Mouse (Mus musculus): ENCODE measurements at regions not wholly inside any gene's neighbourhood (a gene's known extent, or its start where the extent isn't known, plus 50 kb on each side); places are given as distances from the start of the nearest gene placed in this dataset.

DNA sequence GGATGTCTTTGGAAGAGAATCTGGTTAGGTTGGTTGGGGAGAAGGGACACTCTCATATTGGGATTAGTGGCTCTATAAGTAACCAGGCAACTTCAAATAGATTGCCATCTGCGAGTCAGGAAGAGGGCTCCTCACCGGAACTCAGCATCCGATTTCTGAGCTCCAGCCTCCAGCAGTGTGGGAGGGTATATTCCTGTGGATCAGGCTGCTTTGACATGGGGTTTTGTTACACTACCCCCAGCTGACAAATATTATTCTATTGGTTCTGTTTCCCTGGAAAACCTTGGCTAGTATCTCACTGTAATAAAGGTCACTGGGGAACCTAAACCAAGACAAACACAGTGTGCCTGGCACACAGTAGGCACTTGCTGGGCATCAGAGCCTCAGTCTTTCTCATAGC lies 179.9 kb downstream of the Enc1 start:
- H3K4me2 ChIP-seq (replicated peaks; ENCODE audit: low read depth, low read length, severe bottlenecking), result no peak overlapping the region
- no peak overlapping the region for H3K4me3 ChIP-seq (replicated peaks; ENCODE audit: low read length)
- ATAC-seq (ENCODE audit: low FRiP score, low read depth) (no peak), DNase-seq (ENCODE audit: low spot score) (no peak)
- H3K4me1 ChIP-seq (ENCODE audit: control insufficient read depth, insufficient read depth, low read length), result peaks cover 17% of the 10 kb centered on the region
- H3K9ac ChIP-seq (ENCODE audit: low read depth, low read length, severe bottlenecking), result no peak overlapping the region
- H3K36me3 ChIP-seq (ENCODE audit: control insufficient read depth, insufficient read depth, low read length), result no peaks in the 10 kb centered on the region
- H3K27ac ChIP-seq (replicated peaks; ENCODE audit: low read depth, low read length), result no peak overlapping the region
- no peaks in the 10 kb centered on the region for H3K9me3 ChIP-seq (ENCODE audit: control insufficient read depth, low read length)
- H3K27me3 ChIP-seq (ENCODE audit: control insufficient read depth, insufficient read depth, low read length), result no peaks in the 10 kb centered on the region
- WGBS, result 60% methylated on average over 3 of the region's 3 CpGs
- no peak for TF ChIP-seq POLR2A (IDR thresholded peaks at IDR 0.05; ENCODE audit: borderline replicate concordance, extremely low read depth, insufficient read depth, insufficient read length)

DNA sequence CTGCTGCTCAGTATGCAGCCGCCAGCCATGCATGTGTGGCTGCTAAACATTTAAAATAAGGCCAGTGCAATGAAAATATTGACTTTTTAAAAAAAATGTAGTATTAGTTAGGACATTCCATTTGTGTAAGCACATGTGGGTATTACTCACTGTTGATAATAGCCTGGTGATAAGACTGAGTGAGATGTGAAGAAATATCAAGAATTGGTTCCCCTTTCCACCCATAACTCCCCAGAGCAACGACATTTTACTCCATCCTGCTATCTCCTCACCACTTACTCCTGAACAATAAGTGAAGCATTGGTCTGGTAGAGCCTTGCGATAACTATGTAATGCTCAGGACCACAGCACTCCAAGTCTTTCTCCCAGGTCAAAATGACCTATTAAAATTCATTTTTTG lies 178.2 kb downstream of the Enc1 start:
- DNase-seq (ENCODE audit: low spot score), result no peak
- H3K36me3 ChIP-seq (ENCODE audit: control insufficient read depth, insufficient read depth, low read length), result no peaks in the 10 kb centered on the region
- no peak overlapping the region for H3K9ac ChIP-seq (ENCODE audit: low read depth, low read length, severe bottlenecking)
- H3K4me3 ChIP-seq (replicated peaks; ENCODE audit: low read length), result no peak overlapping the region
- TF ChIP-seq POLR2A (IDR thresholded peaks at IDR 0.05; ENCODE audit: borderline replicate concordance, extremely low read depth, insufficient read depth, insufficient read length), result no peak
- H3K27ac ChIP-seq (replicated peaks; ENCODE audit: low read depth, low read length), result no peak overlapping the region
- no peak overlapping the region for H3K4me2 ChIP-seq (replicated peaks; ENCODE audit: low read depth, low read length, severe bottlenecking)
- H3K4me1 ChIP-seq (ENCODE audit: control insufficient read depth, insufficient read depth, low read length), result peaks cover 13% of the 10 kb centered on the region
- H3K27me3 ChIP-seq (ENCODE audit: control insufficient read depth, insufficient read depth, low read length), result no peaks in the 10 kb centered on the region
- no peaks in the 10 kb centered on the region for H3K9me3 ChIP-seq (ENCODE audit: control insufficient read depth, low read length)
- 80% methylated on average over 3 of the region's 3 CpGs for WGBS
- ATAC-seq (ENCODE audit: low FRiP score, low read depth), result no peak

DNA sequence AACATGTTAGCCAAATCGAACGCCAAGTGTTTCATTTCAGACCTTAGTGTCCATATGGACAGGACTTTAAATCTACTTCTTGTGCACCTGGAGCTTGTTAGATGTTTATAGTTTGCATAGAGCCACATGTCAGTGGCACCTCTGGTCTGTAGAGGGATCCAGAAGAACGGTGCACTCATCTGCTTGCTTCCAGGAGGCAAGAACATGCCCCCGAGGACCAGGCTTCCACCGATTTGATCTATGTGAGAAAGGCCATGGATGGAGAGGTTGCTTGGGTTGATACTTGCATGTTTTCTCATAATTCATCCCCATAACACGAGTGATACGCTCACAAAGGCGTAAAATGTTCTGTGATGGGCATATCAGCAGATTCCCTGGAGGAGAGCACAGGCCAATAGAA lies 177.8 kb downstream of the Enc1 start:
- Histone ChIP-seq H3K9me3 (ENCODE audit: control insufficient read depth, low read length) (no peaks in the 10 kb centered on the region), H3K27me3 (ENCODE audit: control insufficient read depth, insufficient read depth, low read length) (no peaks in the 10 kb centered on the region), H3K9ac (ENCODE audit: low read depth, low read length, severe bottlenecking) (no peak overlapping the region), H3K27ac (replicated peaks; ENCODE audit: low read depth, low read length) (no peak overlapping the region), H3K36me3 (ENCODE audit: control insufficient read depth, insufficient read depth, low read length) (no peaks in the 10 kb centered on the region), H3K4me3 (replicated peaks; ENCODE audit: low read length) (no peak overlapping the region), H3K4me1 (ENCODE audit: control insufficient read depth, insufficient read depth, low read length) (peaks cover 11% of the 10 kb centered on the region), H3K4me2 (replicated peaks; ENCODE audit: low read depth, low read length, severe bottlenecking) (no peak overlapping the region)
- WGBS, result 38% methylated on average over 8 of the region's 8 CpGs
- TF ChIP-seq POLR2A (IDR thresholded peaks at IDR 0.05; ENCODE audit: borderline replicate concordance, extremely low read depth, insufficient read depth, insufficient read length), result no peak
- ATAC-seq (ENCODE audit: low FRiP score, low read depth), result no peak
- peak; percentile 38 for DNase-seq (ENCODE audit: low spot score)

DNA sequence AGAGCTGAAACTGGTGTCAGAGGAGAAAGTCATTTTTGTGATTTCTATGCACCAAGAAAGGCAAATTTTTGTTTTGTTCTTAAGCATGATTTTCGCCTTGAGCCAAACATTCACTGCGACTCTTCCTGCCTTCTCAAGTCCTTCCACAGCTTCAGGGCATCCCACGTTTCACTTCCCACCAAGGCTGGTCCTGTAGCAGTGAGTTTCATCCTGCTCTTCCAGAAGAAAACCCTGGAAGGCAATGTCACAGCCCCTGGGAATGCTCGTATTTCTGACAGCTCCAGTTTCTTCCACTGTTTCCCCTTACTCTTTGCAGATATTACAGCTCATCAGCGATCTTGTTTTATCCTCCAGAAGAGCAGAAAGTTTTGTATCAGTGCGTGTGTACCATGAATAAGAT lies 177.2 kb downstream of the Enc1 start:
- Histone ChIP-seq H3K9me3 (ENCODE audit: control insufficient read depth, low read length) (no peaks in the 10 kb centered on the region), H3K4me3 (replicated peaks; ENCODE audit: low read length) (no peak overlapping the region), H3K27ac (replicated peaks; ENCODE audit: low read depth, low read length) (no peak overlapping the region), H3K4me2 (replicated peaks; ENCODE audit: low read depth, low read length, severe bottlenecking) (no peak overlapping the region), H3K36me3 (ENCODE audit: control insufficient read depth, insufficient read depth, low read length) (no peaks in the 10 kb centered on the region), H3K9ac (ENCODE audit: low read depth, low read length, severe bottlenecking) (no peak overlapping the region), H3K27me3 (ENCODE audit: control insufficient read depth, insufficient read depth, low read length) (no peaks in the 10 kb centered on the region), H3K4me1 (ENCODE audit: control insufficient read depth, insufficient read depth, low read length) (peaks cover 11% of the 10 kb centered on the region)
- TF ChIP-seq POLR2A (IDR thresholded peaks at IDR 0.05; ENCODE audit: borderline replicate concordance, extremely low read depth, insufficient read depth, insufficient read length), result no peak
- WGBS, result 51% methylated on average over 6 of the region's 6 CpGs
- ATAC-seq (ENCODE audit: low FRiP score, low read depth), result no peak
- no peak for DNase-seq (ENCODE audit: low spot score)

DNA sequence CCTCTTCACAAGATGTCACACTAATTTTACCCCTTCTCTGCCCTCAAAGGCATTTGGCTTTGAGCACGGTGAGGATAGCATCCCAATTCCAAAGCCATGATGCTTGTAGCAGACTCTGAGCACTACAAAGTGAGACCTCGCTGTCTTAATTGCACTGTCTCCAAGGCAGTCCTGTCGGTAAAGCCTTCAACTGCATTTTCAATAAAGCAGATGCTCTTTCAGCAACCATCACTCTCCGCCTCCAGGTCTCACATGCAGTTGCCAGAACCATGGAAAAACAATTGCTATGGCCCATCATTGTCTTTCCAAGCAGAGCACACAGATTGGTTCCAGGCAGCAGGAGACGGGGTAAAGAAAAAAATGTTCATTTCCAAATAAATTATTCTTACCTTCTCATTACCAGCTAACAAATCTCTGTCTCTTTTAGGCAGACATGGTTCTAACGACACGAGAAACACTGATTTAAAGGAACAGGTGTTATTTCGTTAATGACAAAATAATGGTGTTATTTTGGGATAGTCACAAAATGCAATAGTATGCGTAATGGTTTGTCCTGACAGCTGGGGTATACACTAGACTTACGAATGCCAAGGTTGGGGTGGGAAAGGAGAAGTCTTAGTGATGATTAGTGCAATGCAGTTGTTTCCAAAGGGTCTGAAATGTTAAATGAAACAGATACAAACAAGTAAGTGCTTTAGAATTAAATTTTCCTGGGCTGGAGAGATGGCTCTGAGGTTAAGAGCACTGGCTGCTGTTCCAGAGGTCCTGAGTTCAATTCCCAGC lies 175.2 kb downstream of the Enc1 start:
- 57% methylated on average over 10 of the region's 10 CpGs for WGBS
- no peaks in the 10 kb centered on the region for H3K9me3 ChIP-seq (ENCODE audit: control insufficient read depth, low read length)
- H3K27ac ChIP-seq (replicated peaks; ENCODE audit: low read depth, low read length), result no peak overlapping the region
- H3K4me2 ChIP-seq (replicated peaks; ENCODE audit: low read depth, low read length, severe bottlenecking), result no peak overlapping the region
- DNase-seq (ENCODE audit: low spot score) (no peak), ATAC-seq (ENCODE audit: low FRiP score, low read depth) (no peak)
- no peak overlapping the region for H3K9ac ChIP-seq (ENCODE audit: low read depth, low read length, severe bottlenecking)
- H3K4me1 ChIP-seq (ENCODE audit: control insufficient read depth, insufficient read depth, low read length), result peaks cover 14% of the 10 kb centered on the region
- no peaks in the 10 kb centered on the region for H3K36me3 ChIP-seq (ENCODE audit: control insufficient read depth, insufficient read depth, low read length)
- TF ChIP-seq POLR2A (IDR thresholded peaks at IDR 0.05; ENCODE audit: borderline replicate concordance, extremely low read depth, insufficient read depth, insufficient read length), result no peak
- no peaks in the 10 kb centered on the region for H3K27me3 ChIP-seq (ENCODE audit: control insufficient read depth, insufficient read depth, low read length)
- no peak overlapping the region for H3K4me3 ChIP-seq (replicated peaks; ENCODE audit: low read length)
